Mouse (Mus musculus): ENCODE results near the gene Rab11a. TPM values are rescaled to one million over a fixed set of nuclear protein-coding genes. Genes with fewer than 3 reads are reported as not detected.
"Not testable (repeated sequence)": the region's sequence is repeated elsewhere in the genome, so short reads cannot be mapped to it uniquely, and the experiment has no call there.

Gene Rab11a
- polyA plus RNA-seq, 1 experiment: 141 TPM

DNA sequence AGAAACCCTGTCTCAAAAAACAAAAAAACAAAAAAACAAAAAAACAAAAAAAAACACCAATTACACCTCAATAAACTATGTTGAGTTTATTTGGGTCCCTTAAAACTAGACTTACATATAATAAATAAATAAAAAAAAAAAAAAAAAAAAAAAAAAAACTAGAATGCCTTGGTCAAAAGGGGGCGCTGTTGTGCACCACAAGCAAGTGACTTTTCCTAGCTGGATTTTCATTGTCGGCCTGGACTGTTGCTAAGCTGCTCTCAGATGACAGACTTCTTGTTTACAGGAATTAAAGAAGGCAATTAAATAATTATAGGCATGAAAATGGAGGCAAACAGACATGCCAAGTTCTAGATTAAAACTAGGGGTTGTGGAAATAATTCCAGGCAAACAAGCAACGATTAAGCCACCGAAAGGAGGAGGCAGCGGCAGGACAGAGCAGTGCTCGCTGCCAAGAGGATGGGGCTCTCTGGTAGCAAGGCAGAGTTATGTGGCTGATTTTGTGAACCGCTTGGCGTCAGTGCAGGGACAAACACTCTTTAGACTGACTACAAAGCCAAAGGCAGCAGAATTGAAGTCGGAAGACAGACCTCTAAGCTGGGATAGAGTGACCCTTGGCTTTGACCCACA, 31.6 kb upstream of the Rab11a start:
- no peak overlapping the region for H3K4me3 ChIP-seq (ENCODE audit: insufficient read depth, low read depth, low read length)
- H3K27ac ChIP-seq (replicated peaks; ENCODE audit: low read depth, low read length): no peak overlapping the region
- H3K4me1 ChIP-seq (ENCODE audit: control insufficient read depth, insufficient read depth, insufficient read length, low read length): no peaks in the 10 kb centered on the region

DNA sequence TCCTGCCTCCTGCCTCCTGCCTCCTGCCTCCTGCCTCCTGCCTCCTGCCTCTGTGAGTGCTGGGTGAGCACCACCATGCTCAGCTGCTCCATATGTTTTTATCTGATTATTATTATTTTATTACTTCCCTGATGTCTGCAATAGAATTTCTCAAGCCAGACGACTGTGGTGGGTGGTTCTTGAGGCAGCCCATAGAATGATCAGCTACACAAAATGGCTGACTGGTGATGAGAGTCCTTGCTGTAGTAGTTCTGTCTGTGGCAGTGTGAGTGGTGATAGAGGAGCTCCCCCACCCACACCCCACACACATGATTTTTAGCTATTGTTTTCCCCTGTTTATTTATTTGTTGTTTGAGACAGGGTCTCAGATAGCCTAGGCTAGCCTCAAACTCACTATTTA, 30.2 kb upstream of the Rab11a start:
- Histone ChIP-seq H3K4me1 (ENCODE audit: control insufficient read depth, insufficient read depth, insufficient read length, low read length) (no peaks in the 10 kb centered on the region), H3K4me3 (ENCODE audit: insufficient read depth, low read depth, low read length) (no peak overlapping the region), H3K27ac (replicated peaks; ENCODE audit: low read depth, low read length) (no peak overlapping the region)

DNA sequence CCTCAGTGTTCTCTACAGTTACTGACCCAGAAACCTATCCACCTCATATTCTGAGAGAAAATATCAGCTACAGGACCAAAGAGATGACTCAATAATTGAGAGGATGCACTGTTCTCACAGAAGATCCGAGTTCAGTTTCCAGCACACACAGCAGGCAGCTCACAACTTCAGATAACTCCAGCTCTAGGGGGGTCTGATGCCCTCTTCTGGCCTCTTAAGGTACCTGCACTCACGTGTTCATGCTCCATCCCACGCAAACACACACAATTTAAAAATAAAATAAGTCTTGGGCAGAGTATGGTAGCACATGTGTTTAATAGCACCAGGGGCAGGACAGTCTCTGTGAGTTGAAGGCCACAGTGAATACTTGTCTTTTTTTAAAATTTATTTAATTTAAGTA, 28.6 kb upstream of the Rab11a start:
- no peak overlapping the region for H3K4me3 ChIP-seq (ENCODE audit: insufficient read depth, low read depth, low read length)
- no peaks in the 10 kb centered on the region for H3K4me1 ChIP-seq (ENCODE audit: control insufficient read depth, insufficient read depth, insufficient read length, low read length)
- no peak overlapping the region for H3K27ac ChIP-seq (replicated peaks; ENCODE audit: low read depth, low read length)

DNA sequence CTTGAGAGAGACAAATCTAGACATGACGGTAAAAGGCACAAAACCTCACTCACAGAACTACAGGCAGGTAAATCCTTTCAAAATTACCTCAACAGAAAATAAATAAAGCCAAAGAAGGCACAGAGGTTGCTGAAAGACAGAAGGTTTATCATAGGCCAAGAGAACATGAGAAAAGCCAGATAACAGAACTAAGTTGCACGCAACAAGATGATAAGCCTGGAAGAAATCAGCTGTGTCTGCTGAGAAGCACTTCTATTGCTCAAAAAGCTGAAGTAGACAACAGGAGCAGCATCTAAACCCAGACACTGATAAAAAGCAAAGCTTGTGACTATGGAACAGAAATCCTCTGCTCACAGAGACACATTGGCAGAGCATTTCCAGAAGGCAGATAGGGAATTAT, 27.3 kb upstream of the Rab11a start:
- H3K4me1 ChIP-seq (ENCODE audit: control insufficient read depth, insufficient read depth, insufficient read length, low read length): no peaks in the 10 kb centered on the region
- H3K27ac ChIP-seq (replicated peaks; ENCODE audit: low read depth, low read length): no peak overlapping the region
- no peak overlapping the region for H3K4me3 ChIP-seq (ENCODE audit: insufficient read depth, low read depth, low read length)

DNA sequence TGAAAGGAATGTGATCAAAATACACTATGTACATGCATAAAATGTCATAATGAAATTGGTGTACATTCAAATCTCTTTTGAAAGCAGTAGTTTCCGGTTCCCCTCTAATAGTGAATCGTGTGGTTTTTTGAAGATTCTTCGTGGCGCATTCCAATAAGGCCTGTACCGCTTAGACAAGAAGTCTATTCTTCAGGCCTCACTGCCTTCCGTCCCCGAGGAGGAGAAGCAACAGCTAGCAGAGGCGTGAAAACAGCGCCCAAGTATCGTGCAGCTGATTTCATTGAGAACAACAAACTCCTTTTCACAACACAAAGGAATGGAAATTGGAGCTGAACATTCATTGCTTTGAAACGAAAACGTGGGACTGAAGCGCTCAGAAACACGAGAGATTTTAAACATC, 20.5 kb upstream of the Rab11a start:
- Histone ChIP-seq H3K4me3 (ENCODE audit: insufficient read depth, low read depth, low read length) (no peak overlapping the region), H3K4me1 (ENCODE audit: control insufficient read depth, insufficient read depth, insufficient read length, low read length) (no peaks in the 10 kb centered on the region), H3K27ac (replicated peaks; ENCODE audit: low read depth, low read length) (no peak overlapping the region)

DNA sequence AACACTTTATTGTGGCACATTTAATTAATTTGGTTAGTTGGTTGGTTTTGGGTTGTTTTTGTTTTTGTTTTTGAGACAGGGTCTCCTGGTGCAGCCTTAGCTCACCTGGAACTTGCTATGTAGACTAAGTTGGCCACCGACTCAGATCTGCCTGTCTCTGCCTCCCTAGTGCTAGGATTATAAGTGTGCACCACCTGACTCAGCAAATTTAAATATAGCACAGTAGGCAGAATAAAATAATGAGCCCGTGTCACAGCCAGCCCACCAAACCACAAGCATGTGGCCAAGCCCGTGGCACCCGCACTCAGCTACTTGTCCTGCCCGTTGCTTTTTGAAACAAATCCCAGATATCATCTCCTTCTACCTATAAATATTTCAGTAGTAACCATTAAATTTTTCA, 15.0 kb upstream of the Rab11a start:
- no peaks in the 10 kb centered on the region for H3K4me1 ChIP-seq (ENCODE audit: control insufficient read depth, insufficient read depth, insufficient read length, low read length)
- no peak overlapping the region for H3K27ac ChIP-seq (replicated peaks; ENCODE audit: low read depth, low read length)
- H3K4me3 ChIP-seq (ENCODE audit: insufficient read depth, low read depth, low read length): no peak overlapping the region

DNA sequence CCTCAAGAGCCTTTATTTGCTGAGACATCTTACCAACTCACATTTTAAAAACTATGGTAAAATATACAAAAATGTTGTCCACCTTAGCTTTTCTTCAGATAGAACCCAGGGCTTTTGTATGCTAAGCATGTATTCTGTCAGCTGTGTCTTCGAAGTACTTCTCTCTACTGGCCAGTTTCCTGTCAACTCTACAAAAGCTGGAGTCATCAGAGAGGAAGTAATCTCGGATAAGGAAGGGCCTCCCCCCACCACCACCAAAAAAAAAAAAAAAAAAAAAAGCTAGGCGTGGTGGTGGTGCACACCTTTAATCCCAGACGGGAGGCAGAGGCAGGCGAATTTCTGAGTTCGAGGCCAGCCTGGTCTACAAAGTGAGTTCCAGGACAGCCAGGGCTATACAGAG, 11.8 kb upstream of the Rab11a start:
- no peak overlapping the region for H3K4me3 ChIP-seq (ENCODE audit: insufficient read depth, low read depth, low read length)
- no peak overlapping the region for H3K27ac ChIP-seq (replicated peaks; ENCODE audit: low read depth, low read length)
- H3K4me1 ChIP-seq (ENCODE audit: control insufficient read depth, insufficient read depth, insufficient read length, low read length): no peaks in the 10 kb centered on the region

DNA sequence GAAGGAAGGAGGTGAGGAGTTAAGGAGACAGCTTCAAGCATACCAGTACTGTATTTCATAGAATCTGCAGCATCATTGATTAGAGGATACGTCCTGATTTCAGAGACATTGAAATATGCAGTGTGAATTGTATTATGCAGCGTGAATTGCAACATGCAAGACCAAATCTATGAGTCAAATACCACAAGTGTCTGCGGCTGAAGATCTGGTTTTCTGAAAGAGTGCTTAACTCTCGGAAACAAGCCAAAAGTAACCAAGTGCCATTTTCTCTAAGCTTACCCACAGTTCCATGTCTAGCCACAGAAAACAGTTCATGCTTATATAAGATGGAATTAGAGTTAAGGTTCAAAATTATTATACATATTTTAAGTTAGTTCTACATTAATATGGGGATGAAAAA, 10.2 kb upstream of the Rab11a start:
- Histone ChIP-seq H3K4me1 (ENCODE audit: control insufficient read depth, insufficient read depth, insufficient read length, low read length) (no peaks in the 10 kb centered on the region), H3K27ac (replicated peaks; ENCODE audit: low read depth, low read length) (no peak overlapping the region), H3K4me3 (ENCODE audit: insufficient read depth, low read depth, low read length) (no peak overlapping the region)

DNA sequence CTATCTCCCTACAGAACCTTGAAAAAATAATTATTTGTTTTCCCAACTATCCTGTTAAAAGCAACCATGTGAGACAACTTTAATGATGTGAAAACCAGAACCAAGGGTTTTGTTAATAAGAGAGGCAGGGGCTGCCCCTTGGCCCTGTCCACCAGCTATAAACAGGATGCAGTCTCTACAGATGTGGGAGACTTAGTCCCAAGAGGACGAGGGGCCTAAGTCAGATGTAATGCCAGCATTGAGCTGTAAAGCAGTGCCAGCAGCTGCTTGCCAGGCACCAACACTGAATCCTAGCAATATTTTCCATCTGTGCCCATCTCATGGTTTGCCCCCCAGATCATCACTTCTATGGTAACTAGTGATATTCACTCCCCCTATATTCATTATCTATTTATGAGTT, 4.9 kb upstream of the Rab11a start:
- Histone ChIP-seq H3K4me1 (ENCODE audit: control insufficient read depth, insufficient read depth, insufficient read length, low read length) (no peaks in the 10 kb centered on the region), H3K4me3 (ENCODE audit: insufficient read depth, low read depth, low read length) (no peak overlapping the region)

DNA sequence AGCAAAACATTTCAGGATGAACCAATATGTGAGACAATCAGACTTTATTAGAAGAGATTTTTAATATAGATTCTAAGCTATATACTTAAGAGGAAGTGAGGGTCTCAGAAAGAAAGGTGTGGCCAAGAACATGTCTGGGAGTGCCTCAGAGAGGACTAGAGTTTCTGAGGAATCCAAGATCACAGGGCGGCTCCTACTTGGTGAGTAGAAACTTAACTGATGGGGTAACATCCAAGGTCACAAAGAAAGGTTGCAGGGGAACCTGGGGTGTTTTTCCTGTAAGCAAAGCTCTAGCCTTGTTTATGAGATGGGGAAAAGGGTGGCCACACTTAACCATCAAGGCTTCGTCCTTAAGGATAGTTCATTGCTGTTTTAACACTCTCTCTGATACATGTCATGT, 1.4 kb upstream of the Rab11a start:
- peaks cover 3% of the 10 kb centered on the region; the same call in 1 of the 2 replicates for H3K4me1 ChIP-seq (ENCODE audit: control insufficient read depth, insufficient read depth, insufficient read length, low read length)
- no peak overlapping the region for H3K27ac ChIP-seq (replicated peaks; ENCODE audit: low read depth, low read length)
- no peak overlapping the region for H3K4me3 ChIP-seq (ENCODE audit: insufficient read depth, low read depth, low read length)

More for the DNA sequence above, 4.9 kb upstream of the Rab11a start:
- H3K27ac ChIP-seq (replicated peaks; ENCODE audit: low read depth, low read length): no peak overlapping the region

DNA sequence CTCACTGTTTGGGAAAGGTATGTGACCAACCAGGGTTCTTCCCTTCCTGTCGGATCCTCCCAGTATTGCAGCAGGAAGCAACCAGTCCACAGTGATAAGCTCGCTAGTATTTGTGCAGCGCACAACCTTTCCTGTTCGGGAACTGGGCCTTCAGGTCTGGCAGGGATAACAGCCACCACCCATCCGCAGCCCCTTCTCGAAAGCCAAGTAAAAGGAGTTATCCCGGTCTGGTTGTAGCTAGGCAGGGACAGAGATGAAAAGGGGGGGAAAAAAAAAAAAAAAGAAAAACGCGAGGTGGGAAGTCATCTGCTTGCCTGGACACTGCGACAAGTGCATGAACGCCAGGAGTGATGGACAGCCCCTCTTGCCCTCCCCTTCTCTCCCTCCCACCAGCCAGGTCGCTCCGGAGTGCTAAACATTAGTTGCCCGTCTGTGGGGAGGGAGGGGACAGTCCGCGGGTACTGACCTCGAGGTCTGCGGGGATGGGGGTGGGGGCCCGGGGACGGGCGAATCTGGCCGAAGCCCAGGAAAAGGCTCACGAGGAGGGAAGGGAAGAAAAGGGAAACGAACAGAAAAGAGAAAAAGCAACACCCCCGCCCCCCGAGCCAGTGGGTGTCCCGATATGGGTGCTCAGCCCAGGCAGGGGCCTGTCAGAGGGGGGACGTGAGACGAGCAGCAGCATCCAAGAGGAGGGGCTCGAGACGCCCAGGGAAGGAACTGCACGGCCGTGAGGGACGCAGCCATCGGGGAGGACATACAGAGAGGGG, 736 bp downstream of the Rab11a start:
- Histone ChIP-seq H3K4me3 (ENCODE audit: insufficient read depth, low read depth, low read length) (peak overlapping the region; percentile 98), H3K27ac (replicated peaks; ENCODE audit: low read depth, low read length) (peak overlapping the region; percentile 98), H3K4me1 (ENCODE audit: control insufficient read depth, insufficient read depth, insufficient read length, low read length) (peaks cover 3% of the 10 kb centered on the region; the same call in 1 of the 2 replicates)

DNA sequence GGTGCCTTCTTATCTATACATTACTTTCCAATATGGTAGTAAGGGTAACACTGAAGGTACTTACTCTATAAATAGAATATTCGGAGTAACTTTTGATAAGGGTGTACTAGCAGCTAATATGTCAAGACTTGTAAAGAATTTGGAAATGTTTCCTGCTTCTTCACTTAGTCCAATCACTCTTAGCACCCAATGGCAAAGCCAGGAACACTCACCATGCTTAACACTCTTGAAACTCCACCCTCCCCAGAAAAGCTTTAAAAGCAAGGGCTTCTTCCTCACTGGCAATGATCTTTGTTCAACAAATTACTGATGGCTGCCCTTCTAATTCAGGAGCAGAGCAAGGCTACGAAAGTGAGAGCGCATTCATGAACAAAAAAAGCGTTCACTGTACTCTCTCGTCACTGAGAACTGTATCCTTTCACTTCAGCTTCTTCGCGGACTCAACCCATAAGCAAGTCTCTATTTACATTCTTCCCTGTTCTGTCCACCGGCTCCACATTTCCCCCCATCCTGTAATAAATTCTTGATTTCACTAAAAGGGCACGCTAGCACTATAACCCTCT, 1.4 kb downstream of the Rab11a start:
- Histone ChIP-seq H3K4me3 (ENCODE audit: insufficient read depth, low read depth, low read length) (peak overlapping the region; percentile 98), H3K4me1 (ENCODE audit: control insufficient read depth, insufficient read depth, insufficient read length, low read length) (peaks cover 3% of the 10 kb centered on the region), H3K27ac (replicated peaks; ENCODE audit: low read depth, low read length) (peak overlapping the region; percentile 98)

DNA sequence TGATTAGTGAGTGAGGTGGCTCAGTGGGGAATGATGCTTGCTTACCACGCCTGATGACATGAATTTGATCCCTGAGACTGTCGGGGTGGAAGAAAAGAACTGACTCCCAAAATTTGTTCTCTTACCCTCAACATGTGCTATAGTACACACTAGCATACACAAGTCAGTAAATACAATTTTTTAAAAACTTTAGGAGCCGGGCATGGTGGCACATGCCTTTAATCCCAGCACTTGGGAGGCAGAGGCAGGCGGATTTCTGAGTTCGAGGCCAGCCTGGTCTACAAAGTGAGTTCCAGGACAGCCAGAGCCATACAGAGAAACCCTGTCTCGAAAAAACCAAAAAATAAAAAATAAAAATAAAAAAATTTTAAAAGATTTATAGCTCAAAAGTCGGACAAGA, 2.6 kb downstream of the Rab11a start:
- H3K4me3 ChIP-seq (ENCODE audit: insufficient read depth, low read depth, low read length); H3K27ac ChIP-seq (replicated peaks; ENCODE audit: low read depth, low read length): not testable (repeated sequence)

DNA sequence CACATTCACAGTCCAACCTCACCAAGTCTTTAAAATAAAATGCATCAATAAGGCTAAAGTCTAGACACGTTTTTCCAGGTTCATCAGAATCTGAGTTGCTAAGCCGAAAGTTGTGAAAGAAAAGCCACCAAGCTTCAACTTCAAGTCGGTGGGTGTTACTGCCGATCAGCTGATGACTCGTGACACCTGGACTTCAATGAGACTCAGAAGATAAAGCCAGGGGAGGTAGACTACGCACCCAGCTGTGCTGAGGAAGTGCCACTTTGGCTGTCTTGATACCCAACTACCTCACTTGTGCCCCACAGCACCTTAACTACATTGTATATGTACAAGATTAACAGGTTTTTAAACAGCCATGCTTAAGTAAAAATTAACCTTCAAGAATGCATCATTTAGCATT, 3.4 kb downstream of the Rab11a start:
- Histone ChIP-seq H3K4me3 (ENCODE audit: insufficient read depth, low read depth, low read length) (no peak overlapping the region), H3K27ac (replicated peaks; ENCODE audit: low read depth, low read length) (peak overlapping the region; percentile 47; the same call in 1 of the 2 replicates), H3K4me1 (ENCODE audit: control insufficient read depth, insufficient read depth, insufficient read length, low read length) (peaks cover 5% of the 10 kb centered on the region)

More for the DNA sequence above, 2.6 kb downstream of the Rab11a start:
- H3K4me1 ChIP-seq (ENCODE audit: control insufficient read depth, insufficient read depth, insufficient read length, low read length): not testable (repeated sequence)

DNA sequence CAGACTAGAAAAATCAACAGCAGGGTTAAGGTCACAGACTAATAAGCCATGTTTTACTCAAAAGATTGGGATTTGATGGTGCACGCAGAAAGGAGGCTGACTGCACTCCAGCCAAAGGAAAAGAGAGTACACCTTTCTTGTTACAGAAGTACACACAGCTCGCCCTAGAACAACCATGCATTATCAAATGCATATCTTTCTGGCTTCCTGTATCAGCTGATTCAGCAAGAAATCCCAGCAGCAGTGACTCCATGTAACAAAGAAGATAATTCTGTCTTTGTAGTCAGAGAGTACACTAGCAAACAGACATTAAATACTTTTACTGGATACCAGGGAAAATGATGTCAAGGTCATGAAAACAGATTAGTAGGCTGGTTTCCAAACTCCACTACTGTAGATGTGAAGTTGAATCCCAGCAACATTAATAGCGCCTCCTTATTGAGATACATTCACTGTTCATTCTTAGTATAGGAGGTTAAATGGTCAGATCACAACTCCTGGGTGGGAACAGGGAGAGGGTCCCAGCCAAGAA, 6.5 kb downstream of the Rab11a start:
- Histone ChIP-seq H3K4me1 (ENCODE audit: control insufficient read depth, insufficient read depth, insufficient read length, low read length) (peaks cover 5% of the 10 kb centered on the region), H3K27ac (replicated peaks; ENCODE audit: low read depth, low read length) (no peak overlapping the region), H3K4me3 (ENCODE audit: insufficient read depth, low read depth, low read length) (no peak overlapping the region)
